Mouse (Mus musculus): Measurements from ENCODE around the gene Gm11168.
"Not testable (repeated sequence)": the region's sequence is repeated elsewhere in the genome, so short reads cannot be mapped to it uniquely, and the experiment has no call there.

Gene Gm11168

DNA sequence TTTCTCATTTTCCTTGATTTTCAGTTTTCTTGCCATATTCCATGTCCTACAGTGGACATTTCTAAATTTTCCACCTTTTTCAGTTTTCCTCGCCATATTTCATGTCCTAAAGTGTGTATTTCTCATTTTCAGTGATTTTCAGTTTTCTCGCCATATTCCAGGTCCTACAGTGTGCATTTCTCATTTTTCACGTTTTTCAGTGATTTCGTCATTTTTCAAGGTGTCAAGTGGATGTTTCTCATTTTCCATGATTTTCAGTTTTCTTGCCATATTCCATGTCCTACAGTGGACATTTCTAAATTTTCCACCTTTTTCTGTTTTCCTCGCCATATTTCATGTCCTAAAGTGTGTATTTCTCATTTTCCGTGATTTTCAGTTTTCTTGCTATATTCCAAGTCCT, 22.5 kb downstream of the Gm11168 start:
- DNase-seq (ENCODE audit: low spot score in 2 of 2) = peak; percentile 90 to 94

DNA sequence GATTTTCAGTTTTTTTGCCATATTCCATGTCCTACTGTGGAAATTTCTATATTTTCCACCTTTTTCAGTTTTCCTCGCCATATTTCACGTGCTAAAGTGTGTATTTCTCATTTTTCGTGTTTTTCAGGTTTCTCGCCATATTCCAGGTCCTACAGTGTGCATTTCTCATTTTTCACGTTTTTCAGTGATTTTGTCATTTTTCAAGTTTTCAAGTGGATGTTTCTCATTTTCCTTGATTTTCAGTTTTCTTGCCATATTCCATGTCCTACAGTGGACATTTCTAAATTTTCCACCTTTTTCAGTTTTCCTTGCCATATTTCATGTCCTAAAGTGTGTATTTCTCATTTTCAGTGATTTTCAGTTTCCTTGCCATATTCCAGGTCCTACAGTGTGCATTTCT, 23.0 kb downstream of the Gm11168 start:
- peak; percentile 20 to 38 for DNase-seq (ENCODE audit: low spot score in 2 of 2)

DNA sequence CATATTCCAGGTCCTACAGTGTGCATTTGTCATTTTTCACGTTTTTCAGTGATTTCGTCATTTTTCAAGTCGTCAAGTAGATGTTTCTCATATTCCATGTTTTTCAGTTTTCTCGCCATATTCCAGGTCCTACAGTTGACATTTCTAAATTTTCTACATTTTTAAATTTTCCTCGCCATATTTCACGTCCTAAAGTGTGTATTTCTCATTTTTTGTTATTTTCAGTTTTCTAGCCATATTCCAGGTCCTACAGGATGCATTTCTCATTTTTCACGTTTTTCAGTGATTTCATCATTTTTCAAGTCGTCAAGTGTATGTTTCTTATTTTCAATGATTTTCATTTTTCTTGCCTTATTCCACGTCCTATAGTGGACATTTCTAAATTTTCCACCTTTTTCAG, 23.6 kb downstream of the Gm11168 start:
- DNase-seq (ENCODE audit: low spot score in 2 of 2) = peak; percentile 23 to 26

DNA sequence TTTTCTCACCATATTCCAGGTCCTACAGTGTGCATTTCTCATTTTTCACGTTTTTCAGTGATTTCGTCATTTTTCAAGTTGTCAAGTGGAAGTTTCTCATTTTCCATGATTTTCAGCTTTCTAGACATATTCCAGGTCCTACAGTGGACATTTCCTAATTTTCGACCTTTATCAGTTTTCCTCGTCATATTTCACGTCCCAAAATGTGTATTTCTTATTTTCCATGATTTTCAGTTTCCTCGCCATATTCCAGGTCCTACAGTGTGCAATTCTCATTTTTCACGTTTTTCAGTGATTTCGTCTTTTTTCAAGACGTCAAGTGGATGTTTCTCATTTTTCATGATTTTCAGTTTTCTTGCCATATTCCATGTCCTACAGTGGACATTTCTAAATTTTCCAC, 24.1 kb downstream of the Gm11168 start:
- DNase-seq (ENCODE audit: low spot score in 2 of 2) = not testable (repeated sequence)

DNA sequence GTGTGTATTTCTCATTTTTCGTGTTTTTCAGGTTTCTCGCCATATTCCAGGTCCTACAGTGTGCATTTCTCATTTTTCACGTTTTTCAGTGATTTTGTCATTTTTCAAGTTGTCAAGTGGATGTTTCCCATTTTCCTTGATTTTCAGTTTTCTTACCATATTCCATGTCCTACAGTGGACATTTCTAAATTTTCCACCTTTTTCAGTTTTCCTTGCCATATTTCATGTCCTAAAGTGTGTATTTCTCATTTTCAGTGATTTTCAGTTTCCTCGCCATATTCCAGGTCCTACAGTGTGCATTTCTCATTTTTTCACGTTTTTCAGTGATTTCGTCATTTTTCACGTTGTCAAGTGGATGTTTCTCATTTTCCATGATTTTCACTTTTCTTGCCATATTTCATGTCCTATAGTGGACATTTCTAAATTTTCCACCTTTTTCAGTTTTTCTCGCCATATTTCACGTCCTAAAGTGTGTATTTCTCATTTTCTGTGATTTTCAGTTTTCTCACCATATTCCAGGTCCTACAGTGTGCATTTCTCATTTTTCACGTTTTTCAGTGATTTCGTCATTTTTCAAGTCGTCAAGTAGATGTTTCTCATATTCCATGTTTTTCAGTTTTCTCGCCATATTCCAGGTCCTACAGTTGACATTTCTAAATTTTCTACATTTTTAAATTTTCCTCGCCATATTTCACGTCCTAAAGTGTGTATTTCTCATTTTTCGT, 26.3 kb downstream of the Gm11168 start:
- peak; percentile 61 to 69 for DNase-seq (ENCODE audit: low spot score in 2 of 2)

DNA sequence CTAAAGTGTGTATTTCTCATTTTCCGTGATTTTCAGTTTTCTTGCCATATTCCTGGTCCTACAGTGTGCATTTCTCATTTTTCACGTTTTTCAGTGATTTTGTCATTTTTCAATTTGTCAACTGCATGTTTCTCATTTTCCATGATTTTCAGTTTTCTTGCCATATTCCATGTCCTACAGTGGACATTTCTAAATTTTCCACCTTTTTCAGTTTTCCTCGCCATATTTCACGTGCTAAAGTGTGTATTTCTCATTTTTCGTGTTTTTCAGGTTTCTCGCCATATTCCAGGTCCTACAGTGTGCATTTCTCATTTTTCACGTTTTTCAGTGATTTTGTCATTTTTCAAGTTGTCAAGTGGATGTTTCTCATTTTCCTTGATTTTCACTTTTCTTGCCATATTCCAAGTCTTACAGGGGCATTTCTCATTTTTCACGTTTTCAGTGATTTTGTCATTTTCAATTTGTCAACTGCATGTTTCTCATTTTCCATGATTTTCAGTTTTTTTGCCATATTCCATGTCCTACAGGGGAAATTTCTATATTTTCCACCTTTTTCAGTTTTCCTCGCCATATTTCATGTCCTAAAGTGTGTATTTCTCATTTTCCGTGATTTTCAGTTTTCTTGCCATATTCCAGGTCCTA, 27.7 kb downstream of the Gm11168 start:
- not testable (repeated sequence) for DNase-seq (ENCODE audit: low spot score in 2 of 2)

DNA sequence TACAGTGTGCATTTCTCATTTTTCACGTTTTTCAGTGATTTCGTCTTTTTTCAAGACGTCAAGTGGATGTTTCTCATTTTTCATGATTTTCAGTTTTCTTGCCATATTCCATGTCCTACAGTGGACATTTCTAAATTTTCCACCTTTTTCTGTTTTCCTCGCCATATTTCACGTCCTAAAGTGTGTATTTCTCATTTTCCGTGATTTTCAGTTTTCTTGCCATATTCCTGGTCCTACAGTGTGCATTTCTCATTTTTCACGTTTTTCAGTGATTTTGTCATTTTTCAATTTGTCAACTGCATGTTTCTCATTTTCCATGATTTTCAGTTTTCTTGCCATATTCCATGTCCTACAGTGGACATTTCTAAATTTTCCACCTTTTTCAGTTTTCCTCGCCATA, 31.2 kb downstream of the Gm11168 start, which contains the start of gene Gm17535:
TSS of gene Gm17535 (plus strand) at position 301 of the 400 bp plus-strand sequence.
- not testable (repeated sequence) for DNase-seq (ENCODE audit: low spot score in 2 of 2)

DNA sequence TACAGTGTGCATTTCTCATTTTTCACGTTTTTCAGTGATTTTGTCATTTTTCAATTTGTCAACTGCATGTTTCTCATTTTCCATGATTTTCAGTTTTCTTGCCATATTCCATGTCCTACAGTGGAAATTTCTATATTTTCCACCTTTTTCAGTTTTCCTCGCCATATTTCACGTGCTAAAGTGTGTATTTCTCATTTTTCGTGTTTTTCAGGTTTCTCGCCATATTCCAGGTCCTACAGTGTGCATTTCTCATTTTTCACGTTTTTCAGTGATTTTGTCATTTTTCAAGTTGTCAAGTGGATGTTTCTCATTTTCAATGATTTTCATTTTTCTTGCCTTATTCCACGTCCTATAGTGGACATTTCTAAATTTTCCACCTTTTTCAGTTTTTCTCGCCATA, 33.4 kb downstream of the Gm11168 start, which contains the start of gene Gm10715:
TSS of gene Gm10715 (plus strand) at position 301 of the 400 bp plus-strand sequence.
- DNase-seq (ENCODE audit: low spot score in 2 of 2) = not testable (repeated sequence)

DNA sequence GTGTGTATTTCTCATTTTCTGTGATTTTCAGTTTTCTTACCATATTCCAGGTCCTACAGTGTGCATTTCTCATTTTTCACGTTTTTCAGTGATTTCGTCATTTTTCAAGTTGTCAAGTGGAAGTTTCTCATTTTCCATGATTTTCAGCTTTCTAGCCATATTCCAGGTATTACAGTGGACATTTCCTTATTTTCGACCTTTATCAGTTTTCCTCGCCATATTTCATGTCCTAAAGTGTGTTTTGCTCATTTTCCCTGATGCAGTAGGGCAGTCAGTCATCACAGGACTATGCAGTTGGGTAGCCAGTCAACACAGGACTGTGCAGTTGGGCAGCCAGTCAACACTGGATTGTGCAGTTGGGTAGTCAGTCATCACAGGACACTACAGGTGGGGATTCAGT, 35.0 kb downstream of the Gm11168 start:
- not testable (repeated sequence) for DNase-seq (ENCODE audit: low spot score in 2 of 2)
